Mouse (Mus musculus) cerebellum, postnatal 36 days (tissue): Measurements from ENCODE around the gene Taf9.

Experiments used
- DNase-seq, 2 experiments: peaks; one replicate each; pipeline ENCODE4 v3.0.0; 2021 to 2022; ENCODE audit warnings: mixed read lengths in 2 of 2

The Taf9 gene

DNA sequence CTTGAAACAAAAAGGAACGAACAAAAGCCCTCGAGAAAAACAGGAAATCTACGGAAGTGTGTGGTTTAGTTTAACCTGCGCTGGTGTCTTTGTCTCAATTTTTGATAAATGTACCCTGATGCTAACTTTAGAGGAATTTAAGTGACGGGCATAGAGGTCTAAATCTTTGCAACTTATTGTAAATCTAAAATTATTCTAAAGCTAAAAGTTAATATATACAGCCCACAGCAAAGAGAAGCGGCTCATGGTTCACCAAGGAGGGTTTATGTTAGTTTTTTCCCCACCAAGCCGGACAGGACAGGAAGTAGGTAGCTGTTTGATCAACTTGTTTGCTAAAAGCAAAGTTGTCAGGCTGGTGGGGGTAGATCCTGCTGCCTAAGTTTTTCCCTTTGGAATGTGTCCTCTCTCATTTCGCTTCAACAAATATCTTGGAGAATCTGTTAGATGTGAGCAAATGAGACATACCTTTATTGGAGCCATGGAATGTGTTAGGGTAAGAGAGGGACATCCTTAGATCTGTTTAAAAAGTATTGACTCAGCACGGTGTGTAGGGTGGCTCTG, 18.9 kb downstream of the Taf9 start:
- no peak for DNase-seq

DNA sequence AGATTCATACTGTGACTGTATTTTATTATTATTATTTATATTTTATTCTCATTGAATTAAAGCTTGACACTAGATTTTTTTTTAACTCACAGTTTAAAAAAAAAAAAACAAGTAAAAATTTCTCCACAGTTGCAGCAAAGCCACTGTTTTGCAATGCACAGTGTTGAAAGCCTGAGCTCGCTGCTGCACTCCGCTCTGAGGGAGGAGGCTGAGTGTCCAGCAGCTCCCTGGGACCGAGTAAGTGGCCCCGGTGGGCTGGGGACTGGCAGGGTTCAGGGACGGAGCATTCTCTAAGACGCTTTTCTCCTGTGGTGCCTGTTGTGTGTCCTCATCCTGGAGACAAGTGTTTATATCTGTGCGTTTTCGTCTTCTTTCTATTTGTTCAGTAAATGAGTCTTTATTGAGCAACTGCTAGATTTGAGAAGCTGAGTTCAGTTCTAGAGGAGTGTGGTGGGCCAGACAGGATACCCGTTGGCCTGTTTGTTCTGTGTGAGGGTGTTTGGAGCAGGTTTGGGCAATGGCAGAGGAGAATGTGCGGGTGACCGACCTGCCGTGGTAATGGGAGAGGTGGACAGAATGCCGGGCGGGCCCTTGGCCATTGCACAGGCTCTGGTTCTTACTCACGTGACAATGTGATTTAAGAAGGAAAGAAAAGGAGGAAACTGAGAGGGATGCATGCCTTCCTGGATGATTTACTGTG, 24.7 kb downstream of the Taf9 start:
- no peak for DNase-seq

DNA sequence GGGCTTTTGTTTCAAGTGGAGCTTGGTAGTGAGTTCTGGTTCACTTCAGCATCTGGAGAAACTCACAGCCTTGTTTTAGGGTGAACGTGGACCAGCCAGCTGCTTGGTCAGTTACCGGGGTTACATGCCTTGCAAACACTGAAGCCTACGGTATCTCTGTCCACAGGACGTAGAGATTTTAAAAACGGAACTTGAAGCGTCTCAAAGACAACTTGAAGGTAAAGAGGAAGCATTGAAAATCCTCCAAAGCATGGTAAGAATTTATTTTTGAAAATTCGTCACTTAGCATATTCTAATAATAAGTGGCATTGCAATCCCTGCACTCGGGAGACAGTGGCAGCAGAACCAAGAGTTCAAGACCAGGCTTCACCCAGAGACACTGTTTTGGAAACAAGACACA, 30.2 kb downstream of the Taf9 start:
- no peak for DNase-seq

DNA sequence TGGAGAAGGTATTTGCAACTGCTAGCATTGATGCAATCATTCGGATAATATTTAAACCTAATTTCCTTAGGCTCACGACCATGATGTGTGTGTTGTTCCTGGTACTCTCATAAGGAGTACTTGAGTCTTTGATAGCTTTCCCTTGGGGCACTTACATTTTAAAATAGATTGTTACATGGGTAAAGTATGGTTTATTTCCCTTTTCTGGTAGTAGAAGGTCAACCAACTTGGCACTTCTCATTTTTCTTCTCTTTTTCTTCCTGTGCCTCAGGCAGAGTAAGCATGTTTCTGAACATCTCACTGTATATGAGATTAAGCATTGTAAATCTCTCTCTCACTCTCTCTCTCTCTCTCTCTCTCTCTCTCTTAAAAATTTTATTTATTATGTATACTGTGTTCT, 31.5 kb downstream of the Taf9 start:
- no peak for DNase-seq

DNA sequence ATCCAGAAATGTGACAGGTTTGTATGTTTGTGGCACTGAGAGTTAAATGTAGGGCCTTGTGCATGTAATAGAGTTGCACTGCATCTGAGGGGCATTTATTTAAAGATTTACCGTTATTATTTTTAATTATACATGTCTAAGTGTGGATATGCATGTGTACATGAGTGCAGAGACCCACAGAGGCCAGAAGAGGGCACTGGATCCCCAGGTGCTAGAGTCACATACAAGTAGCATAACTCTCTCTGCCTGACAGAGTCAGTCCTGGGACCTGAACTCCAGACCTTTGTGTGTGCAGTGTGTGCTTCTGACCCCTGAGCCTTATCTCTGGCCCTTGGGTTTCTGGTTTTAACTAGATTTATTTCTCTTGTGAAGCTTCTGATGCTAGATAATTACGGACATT, 33.0 kb downstream of the Taf9 start:
- no peak for DNase-seq

DNA sequence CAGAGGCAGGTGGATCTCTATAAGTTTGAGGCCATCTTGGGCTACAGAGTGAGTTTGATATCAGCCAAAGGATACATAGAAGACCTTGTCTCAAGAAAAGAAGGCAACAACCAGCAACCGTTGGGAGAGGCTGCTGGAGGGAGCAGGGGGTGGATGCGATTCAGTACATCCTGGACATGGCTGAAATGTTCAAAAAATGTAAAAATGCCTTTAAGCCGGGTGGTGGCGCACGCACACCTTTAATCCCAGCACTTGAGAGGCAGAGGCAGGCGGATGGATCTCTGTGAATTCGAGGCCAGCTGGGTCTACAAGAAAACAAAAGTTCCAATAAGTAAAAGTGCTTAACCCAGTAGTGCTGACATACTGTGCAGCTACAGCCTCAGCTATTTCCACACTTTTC, 36.1 kb downstream of the Taf9 start:
- DNase-seq: no peak

DNA sequence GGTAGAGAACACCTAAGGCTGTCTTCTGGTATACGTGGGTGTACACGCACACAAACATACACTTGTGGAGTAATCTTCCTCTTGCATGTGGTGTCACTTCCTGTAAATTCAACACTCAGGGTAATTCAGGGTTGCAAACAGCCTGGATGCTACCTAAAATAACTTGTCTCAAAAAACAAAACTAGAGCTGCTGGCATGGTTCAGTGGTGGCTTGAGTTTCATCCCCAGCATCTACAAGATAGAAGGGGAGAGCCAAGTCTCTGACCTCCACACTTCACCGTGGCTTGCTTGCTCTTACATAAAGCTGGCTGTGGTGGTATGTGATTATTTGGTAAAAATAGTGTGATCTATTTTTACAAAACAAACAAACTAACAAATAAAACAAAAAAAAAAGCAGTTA, 46.2 kb downstream of the Taf9 start:
- DNase-seq: no peak

DNA sequence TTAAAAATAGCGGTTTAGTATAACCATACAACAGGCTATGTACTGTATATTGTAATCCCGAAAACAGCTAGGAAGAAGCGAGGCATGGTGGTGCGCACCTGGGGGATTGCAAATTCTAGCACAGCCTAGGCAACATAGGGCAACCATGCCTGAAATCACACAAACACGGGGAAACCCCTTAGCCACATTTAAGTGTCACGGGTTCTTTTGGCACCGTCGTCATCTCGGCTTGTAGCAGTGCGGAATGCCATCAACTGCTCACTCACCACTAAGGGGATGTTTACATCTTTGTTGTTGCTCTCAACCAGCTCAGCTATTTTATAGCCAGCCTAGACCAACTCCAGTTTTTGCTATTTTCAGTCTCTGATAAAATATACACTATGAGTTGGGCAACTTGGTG, 47.5 kb downstream of the Taf9 start:
- DNase-seq: no peak

DNA sequence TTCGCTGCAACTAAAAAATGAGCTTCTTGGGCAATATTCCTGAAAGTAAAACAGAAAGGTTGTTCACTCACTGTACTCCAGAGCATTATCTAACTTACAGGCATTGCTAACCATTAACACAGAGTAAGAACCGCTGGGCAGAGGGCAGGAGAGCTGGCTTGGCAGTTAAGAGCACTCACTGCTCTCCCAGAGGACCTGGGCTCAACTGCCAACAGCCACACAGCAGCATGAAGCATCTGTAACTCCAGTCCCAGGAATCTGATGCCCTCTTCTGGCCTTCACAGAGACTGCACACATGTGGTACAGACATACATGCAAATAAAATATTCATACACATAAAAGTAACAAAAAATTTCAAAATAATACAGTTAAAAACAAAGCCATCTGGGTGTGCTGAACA, 52.1 kb downstream of the Taf9 start:
- DNase-seq: no peak
